Mouse (Mus musculus) MEL (cell line): ENCODE results near the gene Tnfrsf23. TPM values are rescaled to one million over a fixed set of nuclear protein-coding genes. Genes with fewer than 3 reads are reported as not detected.

Experiments
- DNase-seq: peaks from one replicate; pipeline ENCODE4 v3.0.0; 2011; ENCODE audit warnings: low read depth, low spot score
- H3K27ac ChIP-seq: 2 replicates; pipeline ENCODE4 v1.5.1; 2012; ENCODE audit warnings: low read depth, mild to moderate bottlenecking, control low read depth, low read length, moderate library complexity; ENCODE audit not compliant: control insufficient read depth
- H3K27me3 ChIP-seq, 2 experiments: fragments of 150-350 bp in 1 of 2; sonication (generic) in 1 of 2; 2 replicates each; pipeline ENCODE4 v1.6.1; 2012; ENCODE audit warnings: low read length in 2 of 2, mild to moderate bottlenecking in 2 of 2, improper control_type of control experiment in 1 of 2, moderate library complexity in 1 of 2; ENCODE audit not compliant: insufficient read depth in 2 of 2, control insufficient read depth in 1 of 2
- H3K36me3 ChIP-seq, 2 experiments: 2 replicates each; pipeline ENCODE4 v1.6.1; 2012 to 2014; ENCODE audit warnings: low read length in 2 of 2, improper control_type of control experiment in 1 of 2, inconsistent platforms in 1 of 2, mild to moderate bottlenecking in 1 of 2; ENCODE audit not compliant: insufficient read depth in 2 of 2, control insufficient read depth in 1 of 2
- H3K4me1 ChIP-seq, 2 experiments: fragments of 150-350 bp in 1 of 2; sonication (generic) in 1 of 2; 2 replicates each; pipeline ENCODE4 v1.6.1; 2012; ENCODE audit warnings: low read length in 2 of 2, improper control_type of control experiment in 1 of 2, mild to moderate bottlenecking in 1 of 2; ENCODE audit not compliant: insufficient read depth in 2 of 2, control insufficient read depth in 1 of 2
- H3K4me3 ChIP-seq, 2 experiments: fragments of 150-350 bp in 1 of 2; sonication (generic) in 1 of 2; 2 replicates each; pipeline ENCODE4 v1.5.1; 2012; ENCODE audit warnings: low read depth in 2 of 2, low read length in 2 of 2, mild to moderate bottlenecking in 2 of 2, moderate library complexity in 2 of 2, control low read depth in 1 of 2, improper control_type of control experiment in 1 of 2; ENCODE audit not compliant: control insufficient read depth in 1 of 2, insufficient read depth in 1 of 2
- H3K79me2 ChIP-seq: 2 replicates; pipeline ENCODE4 v1.6.1; 2012; ENCODE audit warnings: mild to moderate bottlenecking, low read length, moderate library complexity; ENCODE audit not compliant: control insufficient read depth, poor library complexity, insufficient read depth
- H3K9ac ChIP-seq: 2 replicates; pipeline ENCODE4 v1.6.1; 2012; ENCODE audit warnings: low read depth, mild to moderate bottlenecking, control low read depth, low read length, moderate library complexity; ENCODE audit not compliant: control insufficient read depth, poor library complexity, severe bottlenecking
- H3K9me3 ChIP-seq: fragments of 150-350 bp; sonication (generic); replicated peaks from 2 replicates; pipeline ENCODE4 v1.6.1; 2012; ENCODE audit warnings: mild to moderate bottlenecking, low read length, improper control_type of control experiment, moderate library complexity; ENCODE audit not compliant: insufficient read depth
- BHLHE40 ChIP-seq: IDR thresholded peaks from 2 replicates; pipeline ENCODE4 v1.6.1; 2012; ENCODE audit warnings: low read depth, mild to moderate bottlenecking, inconsistent platforms, low read length, improper control_type of control experiment, borderline replicate concordance
- CHD1 ChIP-seq: IDR thresholded peaks from 2 replicates; pipeline ENCODE4 v1.6.1; 2012; ENCODE audit warnings: low read depth, mild to moderate bottlenecking, inconsistent platforms, low read length, improper control_type of control experiment
- CHD2 ChIP-seq: IDR thresholded peaks from 2 replicates; pipeline ENCODE4 v1.6.1; 2011; ENCODE audit warnings: low read length, improper control_type of control experiment
- CTCF ChIP-seq, 3 experiments: IDR thresholded peaks in 2 of 3; conservative IDR thresholded peaks in 1 of 3; 2 replicates each; pipeline ENCODE4 v1.5.1; 2011 to 2012; ENCODE audit warnings: low read length in 3 of 3, low read depth in 2 of 3, mild to moderate bottlenecking in 2 of 3, improper control_type of control experiment in 1 of 3, inconsistent platforms in 1 of 3, mixed read lengths in 1 of 3, moderate library complexity in 1 of 3; ENCODE audit not compliant: control insufficient read depth in 1 of 3, insufficient read depth in 1 of 3, poor library complexity in 1 of 3, severe bottlenecking in 1 of 3
- E2F4 ChIP-seq: IDR thresholded peaks from 2 replicates; pipeline ENCODE4 v1.6.1; 2011; ENCODE audit warnings: low read depth, low read length, improper control_type of control experiment, borderline replicate concordance
- ELF1 ChIP-seq: IDR thresholded peaks from 2 replicates; pipeline ENCODE4 v1.6.1; 2014; ENCODE audit warnings: low read depth, mild to moderate bottlenecking, inconsistent platforms, low read length, improper control_type of control experiment, moderate library complexity
- EP300 ChIP-seq, 2 experiments: IDR thresholded peaks; 2 replicates each; pipeline ENCODE4 v1.6.1; 2011; ENCODE audit warnings: improper control_type of control experiment in 2 of 2, low read length in 2 of 2, low read depth in 1 of 2, mild to moderate bottlenecking in 1 of 2
- ETS1 ChIP-seq: IDR thresholded peaks from 2 replicates; pipeline ENCODE4 v1.6.1; 2012; ENCODE audit warnings: low read depth, mild to moderate bottlenecking, inconsistent platforms, low read length, improper control_type of control experiment, moderate library complexity
- GABPA ChIP-seq: IDR thresholded peaks from 2 replicates; pipeline ENCODE4 v1.6.1; 2012; ENCODE audit warnings: low read depth, mild to moderate bottlenecking, inconsistent platforms, low read length, improper control_type of control experiment, moderate library complexity
- GATA1 ChIP-seq: IDR thresholded peaks from 2 replicates; pipeline ENCODE4 v1.6.1; 2011; ENCODE audit warnings: low read depth, low read length, improper control_type of control experiment
- HCFC1 ChIP-seq: IDR thresholded peaks from 2 replicates; pipeline ENCODE4 v1.6.1; 2012; ENCODE audit warnings: low read depth, mild to moderate bottlenecking, inconsistent platforms, low read length, improper control_type of control experiment, moderate library complexity
- JUND ChIP-seq: IDR thresholded peaks from 2 replicates; pipeline ENCODE4 v1.6.1; 2011; ENCODE audit warnings: low read depth, mild to moderate bottlenecking, improper control_type of control experiment, low read length
- KAT2A ChIP-seq: conservative IDR thresholded peaks from 2 replicates; pipeline ENCODE4 v1.6.1; 2012; ENCODE audit warnings: low read depth, low read length, improper control_type of control experiment, inconsistent platforms
- MAFK ChIP-seq: IDR thresholded peaks from 2 replicates; pipeline ENCODE4 v1.6.1; 2011; ENCODE audit warnings: low read depth, mild to moderate bottlenecking, low read length, improper control_type of control experiment, borderline replicate concordance
- MAX ChIP-seq: IDR thresholded peaks from 2 replicates; pipeline ENCODE4 v1.6.1; 2011; ENCODE audit warnings: low read length, improper control_type of control experiment
- MAZ ChIP-seq: IDR thresholded peaks from 2 replicates; pipeline ENCODE4 v1.6.1; 2012; ENCODE audit warnings: low read depth, mild to moderate bottlenecking, inconsistent platforms, low read length, improper control_type of control experiment
- MEF2A ChIP-seq: IDR thresholded peaks from 2 replicates; pipeline ENCODE4 v1.6.1; 2014; ENCODE audit warnings: low read depth, mild to moderate bottlenecking, inconsistent platforms, low read length, improper control_type of control experiment; ENCODE audit not compliant: poor library complexity, insufficient replicate concordance, severe bottlenecking; ENCODE audit errors: extremely low read depth
- MXI1 ChIP-seq: IDR thresholded peaks from 2 replicates; pipeline ENCODE4 v1.6.1; 2011; ENCODE audit warnings: mild to moderate bottlenecking, low read depth, low read length, improper control_type of control experiment
- MYB ChIP-seq: IDR thresholded peaks from 2 replicates; pipeline ENCODE4 v1.6.1; 2011; ENCODE audit warnings: mild to moderate bottlenecking, low read depth, low read length, improper control_type of control experiment
- MYC ChIP-seq: IDR thresholded peaks from 2 replicates; pipeline ENCODE4 v1.6.1; 2011; ENCODE audit warnings: low read depth, mild to moderate bottlenecking, low read length, improper control_type of control experiment, moderate library complexity
- NELFE ChIP-seq: IDR thresholded peaks from 2 replicates; pipeline ENCODE4 v1.6.1; 2011; ENCODE audit warnings: low read depth, low read length, improper control_type of control experiment
- NRF1 ChIP-seq: IDR thresholded peaks from 2 replicates; pipeline ENCODE4 v1.6.1; 2014; ENCODE audit warnings: low read depth, mild to moderate bottlenecking, inconsistent platforms, low read length, improper control_type of control experiment, moderate library complexity; ENCODE audit not compliant: poor library complexity, insufficient read depth, severe bottlenecking
- POLR2A ChIP-seq, 2 experiments: IDR thresholded peaks; 2 replicates each; pipeline ENCODE4 v1.6.1; 2011 to 2012; ENCODE audit warnings: low read length in 2 of 2, mild to moderate bottlenecking in 2 of 2, control low read depth in 1 of 2, improper control_type of control experiment in 1 of 2, low read depth in 1 of 2, moderate library complexity in 1 of 2; ENCODE audit not compliant: control insufficient read depth in 1 of 2, insufficient read depth in 1 of 2, poor library complexity in 1 of 2
- POLR2AphosphoS2 ChIP-seq: IDR thresholded peaks from 2 replicates; pipeline ENCODE4 v1.6.1; 2011; ENCODE audit warnings: low read length, improper control_type of control experiment
- POLR2AphosphoS5 ChIP-seq: IDR thresholded peaks from 2 replicates; pipeline ENCODE4 v1.6.1; 2012; ENCODE audit warnings: low read depth, borderline replicate concordance, mild to moderate bottlenecking, inconsistent platforms, low read length, moderate library complexity, mixed read lengths
- RAD21 ChIP-seq: IDR thresholded peaks from 2 replicates; pipeline ENCODE4 v1.6.1; 2011; ENCODE audit warnings: mild to moderate bottlenecking, low read depth, low read length, improper control_type of control experiment
- RCOR1 ChIP-seq: IDR thresholded peaks from 2 replicates; pipeline ENCODE4 v1.6.1; 2012; ENCODE audit warnings: low read depth, mild to moderate bottlenecking, inconsistent platforms, low read length, improper control_type of control experiment
- SIN3A ChIP-seq: IDR thresholded peaks from 2 replicates; pipeline ENCODE4 v1.6.1; 2012; ENCODE audit warnings: low read length, improper control_type of control experiment, inconsistent platforms
- SMC3 ChIP-seq: IDR thresholded peaks from 2 replicates; pipeline ENCODE4 v1.6.1; 2011; ENCODE audit warnings: low read depth, low read length, improper control_type of control experiment
- TAL1 ChIP-seq: IDR thresholded peaks from 2 replicates; pipeline ENCODE4 v1.6.1; 2012; ENCODE audit warnings: mild to moderate bottlenecking, inconsistent platforms, low read length, moderate library complexity, mixed read lengths
- TBP ChIP-seq: IDR thresholded peaks from 2 replicates; pipeline ENCODE4 v1.8.0; 2011; ENCODE audit warnings: low read depth, low read length, improper control_type of control experiment
- UBTF ChIP-seq: IDR thresholded peaks from 2 replicates; pipeline ENCODE4 v1.6.1; 2012; ENCODE audit warnings: low read depth, mild to moderate bottlenecking, inconsistent platforms, low read length, improper control_type of control experiment, moderate library complexity, borderline replicate concordance; ENCODE audit not compliant: insufficient read depth
- USF1 ChIP-seq: IDR thresholded peaks from 2 replicates; pipeline ENCODE4 v1.6.1; 2014; ENCODE audit warnings: low read depth, mild to moderate bottlenecking, inconsistent platforms, low read length, improper control_type of control experiment, moderate library complexity
- USF2 ChIP-seq, 2 experiments: IDR thresholded peaks; 2 replicates each; pipeline ENCODE4 v1.6.1; 2011 to 2012; ENCODE audit warnings: improper control_type of control experiment in 2 of 2, low read length in 2 of 2, borderline replicate concordance in 1 of 2, inconsistent platforms in 1 of 2, low read depth in 1 of 2, mild to moderate bottlenecking in 1 of 2; ENCODE audit not compliant: insufficient read depth in 1 of 2
- ZC3H11A ChIP-seq: IDR thresholded peaks from 2 replicates; pipeline ENCODE4 v1.6.1; 2012; ENCODE audit warnings: low read depth, mild to moderate bottlenecking, inconsistent platforms, low read length, improper control_type of control experiment
- ZKSCAN1 ChIP-seq: IDR thresholded peaks from 2 replicates; pipeline ENCODE4 v1.6.1; 2012; ENCODE audit warnings: low read depth, mild to moderate bottlenecking, inconsistent platforms, low read length, improper control_type of control experiment, moderate library complexity
- ZMIZ1 ChIP-seq: IDR thresholded peaks from 2 replicates; pipeline ENCODE4 v1.6.1; 2012; ENCODE audit warnings: low read depth, mild to moderate bottlenecking, inconsistent platforms, low read length, improper control_type of control experiment, moderate library complexity
- ZNF384 ChIP-seq: IDR thresholded peaks from 2 replicates; pipeline ENCODE4 v1.6.1; 2012; ENCODE audit warnings: low read depth, mild to moderate bottlenecking, inconsistent platforms, low read length, improper control_type of control experiment
- polyA plus RNA-seq, 2 experiments: library from polyadenylated mRNA; stranded (reverse) in 1 of 2; unstranded in 1 of 2; fragments of >175 nt in 1 of 2; fragments of >200 nt in 1 of 2; gene quantifications; 2 replicates each; pipeline versions ENCODE4 v1.2.1 to v1.2.4; 2012; ENCODE audit warnings: low replicate concordance in 2 of 2, low read depth in 1 of 2; ENCODE audit not compliant: insufficient read length in 2 of 2, insufficient read depth in 1 of 2, missing spikeins in 1 of 2
- total RNA-seq: library from RNA; depleted of rRNA; stranded (reverse); fragments of 300-350 nt; gene quantifications from 2 replicates; pipeline ENCODE4 v1.2.3, GENCODE M21; 2012

Gene Tnfrsf23
- total and polyA plus RNA-seq, 3 experiments: not detected

DNA sequence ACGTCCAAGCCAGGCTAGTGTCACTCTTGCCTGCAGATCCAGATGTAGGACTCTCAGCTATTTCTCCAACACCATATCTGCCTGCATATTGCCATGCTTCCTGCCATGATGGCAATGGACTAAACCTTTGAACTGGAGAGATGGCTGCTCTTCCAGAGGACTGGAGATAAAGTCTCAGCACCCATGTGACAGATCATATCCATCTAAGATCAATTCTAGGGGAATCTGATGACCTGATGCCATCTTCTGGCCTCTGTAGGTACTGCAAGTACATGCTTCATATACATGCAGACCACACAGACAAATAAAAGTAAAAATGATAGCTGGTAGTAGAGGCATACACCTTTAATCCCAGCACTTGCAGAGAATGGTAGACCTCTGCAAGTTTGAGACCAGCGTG is 10.5 kb upstream of the Tnfrsf23 start:
- H3K9ac ChIP-seq: no peak overlapping the region
- peak; percentile 75 for DNase-seq
- TF ChIP-seq USF2 (IDR thresholded peaks at IDR 0.05; ENCODE audit: borderline replicate concordance in 1 of 2, insufficient read depth in 1 of 2, low read depth in 1 of 2, low read length in 2 of 2) (no peak), RAD21 (peak; percentile 93), NELFE (no peak), MAX (no peak), SMC3 (peak; percentile 95), POLR2A (IDR thresholded peaks at IDR 0.05; ENCODE audit: control insufficient read depth in 1 of 2, insufficient read depth in 1 of 2, low read depth in 1 of 2, low read length in 2 of 2, poor library complexity in 1 of 2) (no peak), ELF1 (no peak), HCFC1 (no peak), SIN3A (no peak), E2F4 (no peak), JUND (no peak), POLR2AphosphoS5 (no peak), MAZ (no peak), EP300 (IDR thresholded peaks at IDR 0.05; ENCODE audit: low read depth in 1 of 2, low read length in 2 of 2) (no peak), CTCF (IDR thresholded peaks at IDR 0.05 in 2 of 3, conservative IDR thresholded peaks at IDR 0.05 in 1 of 3; ENCODE audit: control insufficient read depth in 1 of 3, insufficient read depth in 1 of 3, low read depth in 2 of 3, low read length in 3 of 3, poor library complexity in 1 of 3, severe bottlenecking in 1 of 3) (peak; percentile 41 to 88 (median 75)), MAFK (no peak), TAL1 (no peak), TBP (0 out of 2 replicates have a peak, but pooled peaks have one; percentile 24), KAT2A (no peak), ZNF384 (no peak), GABPA (no peak), MXI1 (no peak), ZMIZ1 (no peak), RCOR1 (no peak), MEF2A (no peak), UBTF (no peak), USF1 (peak; percentile 64), ZC3H11A (peak; percentile 88), NRF1 (no peak), ZKSCAN1 (no peak), BHLHE40 (no peak), ETS1 (no peak), CHD2 (no peak), CHD1 (no peak), POLR2AphosphoS2 (no peak), MYB (no peak), MYC (0 out of 2 replicates have a peak, but pooled peaks have one; percentile 27), GATA1 (peak; percentile 32; the same call in 1 of the 2 replicates)

More for the DNA sequence above, 10.5 kb upstream of the Tnfrsf23 start:
- Histone ChIP-seq H3K9me3 (no peaks in the 10 kb centered on the region), H3K4me1 (no peaks in the 10 kb centered on the region), H3K27me3 (no peaks in the 10 kb centered on the region), H3K27ac (no peak overlapping the region), H3K79me2 (no peaks in the 10 kb centered on the region), H3K36me3 (no peaks in the 10 kb centered on the region), H3K4me3 (no peak overlapping the region)
